Mouse (Mus musculus) thymus, adult 18-20 months (tissue): Measurements from ENCODE around the gene Thnsl1.

ENCODE experiments used
- DNase-seq, 2 experiments: peaks; one replicate each; pipeline ENCODE4 v3.0.0; 2022; ENCODE audit warnings: mixed read lengths in 2 of 2

Gene Thnsl1

DNA sequence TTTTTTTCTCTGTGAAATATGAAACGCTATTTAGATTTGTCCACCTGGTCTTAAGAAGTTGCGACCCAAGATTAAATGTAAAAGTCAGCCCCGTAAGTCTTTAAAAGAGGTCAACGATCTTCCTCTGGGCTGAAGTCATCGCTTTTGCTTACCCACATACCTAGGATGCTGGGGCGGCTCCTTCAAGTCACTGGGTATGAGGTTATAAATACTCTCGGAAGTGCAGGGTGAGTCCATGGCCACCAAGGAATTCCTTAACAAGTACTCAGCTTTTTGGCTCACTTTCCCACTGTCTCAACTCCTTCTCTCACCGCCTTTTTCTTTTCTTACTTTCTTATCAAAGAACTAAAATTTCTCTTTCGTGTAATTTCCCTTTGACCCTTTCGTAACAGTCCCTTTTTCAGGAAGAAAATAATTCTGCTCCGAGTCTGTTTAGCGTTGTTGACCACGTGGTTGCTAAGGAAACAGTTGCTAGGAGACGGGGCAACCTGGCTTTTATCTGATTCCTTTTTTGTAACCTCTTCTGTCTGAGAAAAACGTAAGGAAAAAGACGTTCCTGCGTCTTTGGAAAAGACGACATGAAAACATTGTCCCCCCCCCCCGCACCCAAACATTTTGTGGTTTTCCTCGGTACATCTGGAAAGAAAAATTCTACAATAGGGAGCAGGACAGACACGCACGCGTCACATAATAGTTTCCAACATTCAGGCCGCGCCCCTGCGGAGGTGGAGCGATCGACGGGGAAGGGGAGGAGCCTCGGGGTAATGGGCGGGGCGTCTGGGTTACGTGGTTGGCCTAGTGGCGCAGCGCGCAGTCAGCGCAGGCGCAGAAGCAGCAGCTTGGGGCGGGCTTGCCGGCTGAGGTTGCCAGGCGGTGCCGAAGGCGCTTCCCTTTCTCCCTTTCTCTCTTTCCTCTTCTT, at the start of gene Thnsl1, which contains the start of gene Enkur:
Thnsl1 (plus strand) TSS at position 813 of the 919 bp plus-strand sequence.
Enkur (minus strand) TSS at position 454 of the 919 bp plus-strand sequence.
- DNase-seq: peak; percentile 95

DNA sequence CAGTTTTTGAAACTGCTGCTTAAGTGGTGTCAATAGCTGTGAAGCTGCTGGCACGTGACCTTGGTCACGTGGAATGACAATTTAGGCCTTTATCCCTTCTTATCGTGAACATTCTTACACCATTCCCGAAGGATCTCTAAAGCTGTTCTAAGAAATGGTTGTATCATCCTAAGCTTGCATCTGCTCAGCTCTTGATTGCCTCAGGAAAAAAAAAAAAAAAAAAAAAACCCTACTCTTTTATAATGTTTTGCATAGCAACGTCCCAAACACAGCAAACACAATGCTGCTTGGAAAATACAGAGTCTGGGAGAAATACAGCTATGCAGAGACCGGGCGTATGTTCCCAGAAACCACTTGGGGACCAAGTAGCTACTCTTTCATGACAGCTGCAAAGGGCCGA, 41.2 kb upstream of the Thnsl1 start:
- DNase-seq: no peak

DNA sequence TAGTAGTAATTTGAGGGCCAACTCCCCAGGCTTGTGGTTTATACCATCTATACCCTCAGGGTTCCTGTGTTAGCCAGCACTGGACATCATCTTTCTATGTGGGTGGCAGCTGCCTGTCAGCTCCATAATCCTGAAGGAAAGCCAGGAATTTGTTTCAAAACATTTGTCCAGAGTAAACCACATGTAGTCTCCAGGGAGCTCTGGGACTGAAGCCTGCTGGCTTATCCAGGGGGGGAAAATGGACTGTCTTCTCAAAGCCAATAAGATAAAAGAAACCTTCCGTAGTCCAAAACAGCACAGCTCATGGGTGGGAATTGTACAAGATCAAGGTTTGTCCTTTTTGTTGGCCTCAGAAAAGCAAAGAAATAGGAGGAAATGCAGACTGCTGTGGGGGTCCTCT, 37.6 kb upstream of the Thnsl1 start:
- no peak for DNase-seq

DNA sequence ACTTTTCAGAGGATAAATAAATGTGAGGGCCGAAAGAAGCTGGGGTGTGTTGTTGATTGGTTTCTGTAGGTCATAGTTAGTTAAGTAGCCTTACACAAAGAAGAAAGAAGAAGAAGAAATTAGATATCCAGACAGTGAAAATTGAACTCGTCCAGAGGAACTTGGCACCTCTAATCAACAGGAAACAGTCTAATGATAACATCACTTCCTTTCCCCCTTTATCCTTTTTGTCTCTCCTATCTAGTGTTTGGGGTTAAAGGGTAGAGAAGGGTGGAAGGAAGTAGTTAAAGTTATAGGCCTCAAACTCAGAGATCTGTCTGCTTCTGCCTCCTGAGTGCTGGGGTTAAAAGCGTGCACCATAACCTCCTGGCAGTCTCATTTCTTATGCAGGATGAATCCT, 32.7 kb upstream of the Thnsl1 start:
- no peak for DNase-seq

DNA sequence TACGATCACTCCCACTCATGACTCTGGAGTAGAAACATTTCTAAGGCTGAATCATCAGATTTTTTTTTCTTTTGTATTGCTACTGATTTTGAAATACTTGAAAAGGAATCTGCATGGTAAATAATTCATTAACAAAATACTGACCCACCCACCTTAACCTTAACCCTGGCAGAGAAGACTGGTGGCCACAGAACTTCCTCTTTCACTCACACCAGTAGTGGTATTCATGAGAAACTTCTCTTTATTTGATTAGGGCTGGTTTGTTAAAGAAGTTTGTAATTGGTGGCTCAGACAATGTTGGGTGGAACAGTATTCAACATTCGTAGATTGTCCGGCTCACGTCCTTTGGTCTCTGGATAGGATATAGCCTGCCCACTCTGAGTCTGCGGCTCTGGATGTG, 26.4 kb upstream of the Thnsl1 start:
- no peak for DNase-seq

DNA sequence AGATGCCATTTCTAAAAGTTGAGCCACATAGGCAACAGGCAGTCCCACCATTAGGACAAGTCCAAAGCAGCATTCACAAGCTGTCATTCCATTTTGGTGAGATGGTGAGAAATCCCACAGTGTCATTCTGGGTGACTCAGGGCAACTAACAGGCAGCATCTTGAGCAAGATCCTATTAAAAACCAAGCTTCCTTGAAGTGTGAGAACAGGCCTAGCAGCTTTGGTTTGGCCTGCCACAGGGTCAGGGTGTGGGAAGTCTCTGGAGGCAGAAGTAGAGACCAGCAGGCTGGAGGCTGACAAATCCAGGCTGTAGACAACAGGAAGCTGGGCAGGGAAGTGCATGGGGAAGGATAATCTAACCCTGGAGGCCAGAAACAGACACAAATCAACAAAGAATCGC, 22.7 kb upstream of the Thnsl1 start:
- no peak for DNase-seq

DNA sequence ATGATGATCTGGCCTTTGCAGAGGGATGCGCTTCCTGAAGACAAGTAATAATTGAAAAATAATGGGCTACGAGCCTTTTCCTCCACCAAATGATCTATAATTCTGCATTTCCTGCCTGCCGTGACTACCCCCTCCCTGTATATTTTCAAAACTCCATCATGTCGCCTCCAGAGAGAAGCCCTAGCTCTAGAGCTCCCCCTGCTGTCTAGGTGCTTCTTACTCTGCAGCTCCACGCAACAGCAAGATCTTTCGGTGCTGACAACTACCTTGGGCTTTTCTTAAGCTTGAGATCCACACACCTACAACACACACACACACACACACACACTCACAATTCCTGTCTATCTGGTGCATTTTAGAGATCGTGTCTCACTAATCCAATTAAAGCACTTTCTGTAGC, 17.9 kb upstream of the Thnsl1 start:
- DNase-seq: peak; percentile 11 to 20

DNA sequence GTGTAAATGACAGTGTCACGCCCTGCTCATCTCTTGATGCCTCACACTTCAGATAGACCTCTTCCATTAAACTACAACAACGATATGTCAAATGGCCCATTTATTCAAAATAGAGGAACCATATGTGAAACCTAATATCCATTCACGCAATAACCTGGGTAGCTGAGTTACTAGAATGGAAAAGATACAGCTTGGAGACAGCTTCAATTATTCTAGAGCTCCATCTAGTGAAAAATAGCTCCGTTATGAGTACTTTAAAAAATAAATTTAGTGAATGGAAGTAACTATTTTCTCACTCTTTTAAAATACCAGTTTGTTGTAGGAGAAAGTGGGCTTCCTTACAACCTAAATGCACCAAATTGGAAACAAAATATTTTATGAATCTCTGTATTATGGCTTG, 16.9 kb upstream of the Thnsl1 start:
- DNase-seq: no peak

DNA sequence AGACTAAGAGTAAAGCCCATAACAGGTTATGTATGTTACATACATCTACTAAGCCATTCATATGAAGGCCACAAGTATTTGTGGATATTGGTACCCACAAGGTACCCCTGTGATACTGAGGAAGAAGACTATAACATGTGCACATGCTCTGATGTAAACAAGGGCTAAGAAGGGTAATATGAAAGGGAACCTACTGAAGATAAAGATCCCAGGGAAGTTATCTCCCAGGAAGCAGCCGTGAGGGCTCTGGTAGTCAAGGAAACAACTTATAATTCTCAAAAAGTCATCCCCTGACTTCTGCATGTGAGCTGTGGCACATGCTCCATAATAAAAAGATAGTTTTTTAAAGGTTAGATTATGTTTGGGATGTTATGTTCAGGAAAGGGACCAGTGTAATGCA, 14.3 kb upstream of the Thnsl1 start:
- DNase-seq: no peak

DNA sequence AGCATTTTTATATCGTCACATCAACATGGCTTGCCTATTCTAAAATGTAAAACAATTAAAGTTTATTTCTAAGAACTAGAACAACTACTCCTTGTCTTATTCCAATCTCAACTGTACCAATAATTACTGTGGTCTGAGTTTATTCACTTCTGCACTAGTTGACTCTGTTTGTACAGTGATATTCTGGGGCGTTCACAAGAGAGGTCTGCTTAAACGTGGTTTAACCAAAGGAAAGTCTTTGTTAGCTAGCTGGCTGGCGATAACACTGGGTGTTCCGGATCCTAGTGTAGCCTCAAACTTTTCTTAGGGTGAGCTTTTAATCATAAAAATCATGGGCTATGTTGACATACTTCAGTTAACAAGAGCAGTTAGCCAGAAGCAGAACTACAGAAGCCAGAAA, 10.3 kb upstream of the Thnsl1 start:
- DNase-seq: no peak

DNA sequence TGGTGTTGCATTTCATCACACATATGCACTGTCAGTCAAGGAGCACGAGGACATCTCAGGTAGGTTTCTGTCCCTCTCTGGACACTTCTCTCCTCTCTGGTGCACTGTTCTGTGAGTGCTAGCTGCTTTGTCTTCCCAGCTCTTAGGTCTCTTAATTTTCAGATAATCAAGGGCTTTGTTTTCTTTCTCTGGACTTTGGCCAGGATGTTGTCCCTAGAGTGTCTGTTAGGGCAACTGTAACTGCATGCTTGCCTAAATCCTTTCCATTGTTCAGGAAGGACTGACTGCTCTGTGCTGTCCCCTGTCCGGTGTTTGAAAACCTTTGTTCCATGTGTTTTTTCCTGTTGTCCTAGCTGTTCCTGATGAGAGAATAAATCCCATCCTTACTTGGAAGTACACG, 6.5 kb upstream of the Thnsl1 start:
- DNase-seq: no peak

DNA sequence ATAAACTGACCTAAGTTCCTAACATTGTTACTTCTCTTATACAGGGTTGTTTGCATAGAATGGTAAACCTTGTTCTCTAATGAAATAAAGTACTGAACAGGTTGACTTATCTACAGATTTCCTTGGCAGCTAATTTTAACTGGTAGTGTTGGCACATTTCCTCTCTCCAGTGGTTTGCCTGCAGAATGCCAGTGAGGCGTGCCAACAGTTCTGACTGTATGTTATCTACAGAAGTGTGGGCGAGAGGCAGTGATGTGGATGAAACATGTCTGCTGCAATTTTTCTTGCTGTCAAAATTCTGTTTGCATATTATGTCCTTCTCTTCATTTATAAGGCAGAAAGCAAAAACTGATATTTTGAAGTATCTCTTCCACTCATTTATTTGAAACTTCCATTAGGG, 2.8 kb upstream of the Thnsl1 start:
- no peak for DNase-seq

DNA sequence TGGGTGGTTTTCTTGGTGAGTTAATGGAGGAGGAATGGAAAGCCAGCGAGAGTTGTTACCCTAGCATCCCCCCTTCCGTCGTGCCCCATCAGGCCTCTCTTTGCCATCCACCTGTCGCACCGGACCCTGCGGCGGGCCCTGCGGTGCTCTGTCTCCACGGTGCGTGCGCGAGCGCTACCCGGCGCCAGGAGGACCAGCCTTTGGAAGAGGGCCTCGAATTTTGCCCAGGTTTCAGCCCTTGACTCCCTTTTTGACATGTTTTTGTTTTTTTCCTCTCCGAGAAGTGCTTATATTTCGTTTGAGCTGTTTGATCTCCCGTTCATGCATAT, 271 bp downstream of the Thnsl1 start:
- no peak for DNase-seq

DNA sequence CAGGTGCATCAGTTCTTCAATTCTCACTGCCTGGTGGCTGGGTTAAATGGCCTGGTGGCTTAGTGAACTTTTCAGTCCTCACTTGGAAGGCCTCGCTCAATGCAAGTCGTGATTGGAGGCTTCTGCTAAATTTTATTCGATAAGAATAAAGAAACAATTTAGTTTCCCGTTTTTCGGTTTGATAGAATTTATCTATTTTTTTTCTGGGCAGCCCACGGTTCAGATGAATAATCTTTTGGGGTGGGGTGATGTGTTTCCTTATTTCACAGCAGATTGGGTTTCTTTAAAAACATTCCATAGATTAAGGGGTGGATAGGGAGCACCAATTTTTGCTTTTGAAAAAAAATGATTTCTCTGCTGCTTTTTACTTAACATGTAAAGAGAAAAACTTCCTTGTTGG, 754 bp downstream of the Thnsl1 start:
- DNase-seq: no peak

DNA sequence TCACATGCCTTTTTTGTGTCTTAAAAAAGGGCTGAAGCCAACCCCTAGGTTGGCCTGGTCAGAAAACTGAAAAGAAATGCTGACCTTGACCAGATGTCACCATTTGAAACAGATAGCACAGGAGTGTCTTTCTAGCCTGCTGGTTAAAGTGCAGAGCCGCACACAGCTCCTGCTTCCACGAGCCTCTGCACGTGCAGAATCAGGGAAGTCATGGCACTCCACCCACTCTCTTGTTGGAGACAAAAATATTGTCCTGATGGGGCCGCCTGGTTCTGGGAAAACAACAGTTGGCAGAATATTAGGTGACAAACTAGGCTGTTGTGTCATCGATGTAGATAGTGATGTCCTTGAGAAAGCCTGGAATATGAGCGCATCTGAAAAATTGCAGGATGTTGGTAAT, 5.8 kb downstream of the Thnsl1 start:
- DNase-seq: no peak

DNA sequence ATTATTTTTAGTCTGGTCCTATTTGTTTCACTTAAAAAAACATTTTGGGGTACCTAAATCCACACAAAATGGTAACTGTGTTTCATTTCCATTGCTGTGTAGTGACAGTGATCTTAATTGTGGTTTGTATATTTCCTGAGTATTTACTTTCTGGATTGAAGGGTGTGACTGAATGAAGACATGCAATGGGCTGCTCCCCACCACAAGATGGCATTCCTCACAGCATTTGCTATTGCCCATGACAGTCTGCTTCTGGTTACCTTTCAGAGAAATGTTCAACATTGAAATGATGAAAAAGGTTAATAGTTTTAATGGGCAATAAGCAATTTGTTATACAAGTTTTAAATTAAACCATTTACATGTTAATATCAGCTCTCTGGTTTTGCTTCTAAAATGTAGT, 8.8 kb downstream of the Thnsl1 start:
- no peak for DNase-seq

DNA sequence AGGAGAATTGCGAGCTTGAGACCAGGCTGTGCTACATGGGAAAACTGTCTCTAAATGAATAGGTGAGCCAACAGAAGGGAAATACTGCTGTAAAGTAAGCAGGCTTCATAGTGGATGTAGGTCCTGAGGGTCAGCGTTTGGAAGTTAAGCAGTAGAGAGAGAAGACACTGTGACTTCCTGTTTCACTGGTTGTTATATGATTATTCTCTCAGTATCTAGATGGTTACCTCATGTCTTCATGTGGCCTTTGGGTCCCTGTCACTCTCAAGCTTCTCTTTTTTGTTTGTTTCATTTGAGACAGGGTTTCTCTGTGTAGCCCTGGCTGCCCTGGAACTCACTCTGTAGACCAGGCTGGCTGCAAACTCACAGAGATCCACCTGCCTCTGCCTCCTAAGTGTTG, 9.8 kb downstream of the Thnsl1 start:
- DNase-seq: no peak

DNA sequence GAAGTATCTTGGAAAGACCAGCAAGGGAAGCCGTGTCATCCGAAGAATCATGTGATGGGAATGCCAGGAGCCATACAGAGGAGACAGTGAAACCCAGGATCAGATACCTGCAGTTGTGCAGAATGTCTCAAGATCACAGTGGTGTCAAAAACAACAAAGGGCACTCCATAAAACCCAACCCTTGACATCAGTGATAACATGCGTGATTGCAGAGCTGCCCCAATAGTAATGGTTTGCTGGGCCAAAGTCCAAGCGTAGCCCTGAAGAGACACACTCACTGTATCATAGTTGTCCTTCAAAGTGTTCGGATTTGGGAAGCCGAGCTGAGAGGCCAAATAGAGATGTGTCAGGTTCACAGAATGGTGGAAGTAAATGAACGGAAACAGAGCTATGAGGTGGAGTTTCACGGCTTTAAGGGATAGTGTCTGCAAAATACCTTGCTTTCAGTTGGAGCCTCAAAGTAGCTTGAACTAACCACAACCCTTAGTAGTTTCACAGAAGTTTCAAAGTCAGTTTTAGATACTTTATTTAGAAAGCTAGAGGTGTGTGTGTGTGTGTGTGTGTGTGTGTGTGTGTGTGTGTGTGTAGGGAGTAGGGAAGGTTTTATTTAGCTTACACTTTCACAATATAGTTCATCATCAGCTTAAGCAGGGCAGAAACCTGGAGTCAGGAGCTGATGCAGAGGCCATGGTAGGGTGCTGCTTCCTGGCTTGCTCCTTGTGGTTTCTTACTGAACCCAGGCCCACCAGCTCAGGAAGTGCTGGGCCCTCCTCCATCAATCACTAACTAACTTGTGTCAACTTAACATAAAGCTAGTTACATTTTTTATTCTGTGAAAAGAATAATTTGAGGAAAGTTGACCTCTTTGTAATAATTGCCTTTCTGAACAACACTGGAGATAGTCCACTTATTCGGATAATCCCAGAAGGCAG, 17.2 kb downstream of the Thnsl1 start:
- DNase-seq: no peak

DNA sequence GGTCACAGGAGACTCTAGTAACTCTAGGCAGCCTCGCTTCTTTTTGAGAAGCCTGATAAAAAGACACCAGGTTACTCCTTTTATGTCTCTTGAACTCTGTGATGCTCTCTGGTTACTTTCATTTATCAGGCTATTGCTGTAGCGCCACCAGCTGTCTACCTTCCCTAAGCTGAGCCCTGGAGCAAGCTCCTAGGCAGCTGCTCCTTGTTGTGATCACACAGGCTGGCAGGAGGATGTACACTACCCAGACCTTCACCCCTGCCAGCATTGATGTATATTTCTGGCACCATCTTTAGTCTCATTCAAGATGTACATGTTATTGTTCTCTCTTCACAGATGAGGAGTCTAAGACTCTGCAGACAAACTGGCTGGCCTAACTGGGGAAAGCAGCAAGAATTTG, 24.8 kb downstream of the Thnsl1 start:
- DNase-seq: no peak

DNA sequence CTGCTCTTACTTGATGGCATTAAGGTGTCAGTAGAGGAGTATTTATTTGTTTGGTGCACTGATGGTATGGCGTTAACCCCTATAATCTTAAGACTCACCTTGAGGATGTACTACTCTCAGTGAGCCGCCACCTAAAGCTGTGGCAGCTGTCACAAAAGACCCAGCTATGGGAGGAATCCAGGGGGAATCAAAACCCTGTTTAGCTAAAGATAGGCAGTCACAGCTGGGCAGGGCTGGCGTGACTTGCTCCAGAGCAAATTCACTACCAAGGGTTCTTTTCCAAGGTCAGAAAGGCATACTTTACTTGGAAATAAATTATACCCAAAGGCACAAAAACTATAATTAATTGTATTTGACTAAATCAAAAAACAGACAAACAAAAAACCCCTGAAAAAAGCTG, 25.6 kb downstream of the Thnsl1 start:
- no peak for DNase-seq

DNA sequence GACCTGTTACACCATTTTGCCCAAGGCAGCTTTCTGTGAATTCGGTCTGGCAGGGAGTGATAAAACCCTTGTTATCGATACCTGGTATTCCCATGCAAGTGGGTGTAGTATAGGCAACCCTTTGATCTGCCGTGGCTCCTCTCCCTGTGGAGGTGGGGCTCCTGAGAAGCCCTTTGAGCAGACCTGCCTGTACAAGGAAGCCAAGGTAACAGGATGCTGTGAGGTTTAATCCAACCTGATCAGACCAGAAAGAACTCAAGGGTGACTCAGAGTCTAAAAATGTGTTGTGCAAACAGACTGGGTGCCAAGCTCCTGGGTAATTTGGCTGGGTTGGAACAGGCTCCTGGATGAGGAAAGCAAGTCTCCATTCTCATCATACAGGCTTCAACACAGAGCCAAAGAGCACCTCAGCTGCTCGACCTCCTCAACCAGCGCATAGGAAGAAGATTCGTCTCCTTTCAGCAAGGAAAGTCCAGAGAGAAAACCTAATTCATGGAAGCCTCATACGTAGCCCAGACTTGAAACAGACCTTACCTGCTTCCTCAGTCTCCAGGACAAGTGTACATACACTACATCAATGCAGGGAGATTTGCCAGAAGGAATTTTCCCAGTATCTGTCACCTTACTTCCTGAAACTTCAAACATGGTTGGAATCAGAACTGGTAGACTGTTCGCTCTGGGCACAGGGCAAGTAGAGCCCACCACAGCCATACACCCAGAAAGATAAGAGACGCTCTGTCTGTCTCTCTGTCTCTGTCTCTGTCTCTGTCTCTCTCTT, 29.5 kb downstream of the Thnsl1 start:
- DNase-seq: no peak

DNA sequence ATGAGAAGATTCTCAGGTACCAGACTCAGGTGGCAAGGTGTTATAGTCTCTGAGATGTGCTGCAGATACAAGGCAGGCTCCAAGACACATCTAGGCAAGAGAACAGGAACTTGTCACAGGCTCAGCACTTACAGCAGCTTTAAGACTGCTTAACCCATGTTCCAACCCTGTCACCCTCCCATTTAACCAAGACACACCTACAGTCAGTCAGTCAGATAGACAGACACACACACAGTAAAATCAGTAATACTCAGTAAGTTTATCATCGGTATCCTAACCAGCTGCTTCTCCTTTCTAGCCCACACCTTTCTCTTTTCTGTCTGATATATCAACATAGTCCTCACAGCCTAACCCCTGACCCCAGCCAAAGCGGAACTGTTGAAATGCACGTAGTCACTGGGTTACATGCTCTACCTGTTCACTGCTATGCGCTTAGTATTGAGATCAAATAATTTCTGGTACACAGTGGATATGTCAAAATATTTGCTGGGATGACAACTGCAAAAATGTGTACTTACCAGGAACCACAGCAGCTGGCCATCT, 30.4 kb downstream of the Thnsl1 start:
- no peak for DNase-seq

DNA sequence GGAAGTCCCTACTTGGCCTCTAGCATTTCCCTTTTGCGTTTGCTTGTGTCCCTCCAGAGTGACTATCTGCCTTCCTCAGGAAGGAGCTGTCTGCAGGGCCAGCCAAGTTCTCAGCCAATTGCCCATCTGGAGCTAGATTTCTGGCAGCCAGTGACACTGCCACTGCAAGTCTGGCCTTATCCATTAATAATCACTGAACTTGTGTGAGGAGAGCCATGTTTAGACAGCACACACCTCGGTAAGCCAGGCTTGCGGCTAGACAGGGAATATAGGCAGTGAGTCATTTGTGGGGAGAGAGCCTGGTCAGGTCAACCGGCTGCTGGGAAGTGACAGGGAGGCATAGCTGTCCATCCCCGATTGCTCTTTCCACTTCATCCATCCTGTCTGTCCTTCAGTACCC, 31.3 kb downstream of the Thnsl1 start:
- no peak for DNase-seq
